Mouse (Mus musculus): ENCODE data around the gene Rin1. TPM values are rescaled to one million over a fixed set of nuclear protein-coding genes. Genes with fewer than 3 reads are reported as not detected.

Gene Rin1
- polyA plus RNA-seq, 1 experiment from 2014 or later, result 2.4 TPM

- Histone ChIP-seq H3K27ac (peak overlapping the region; percentile 99), H3K9ac (replicated peaks) (peak overlapping the region; percentile 55), H3K4me2 (peak overlapping the region; percentile 99), H3K4me1 (replicated peaks) (peaks cover 50% of the 10 kb centered on the region), H3K4me3 (replicated peaks) (peak overlapping the region; percentile 69), H3K36me3 (no peaks in the 10 kb centered on the region), H3K9me3 (no peaks in the 10 kb centered on the region), H3K27me3 (peaks cover 17% of the 10 kb centered on the region)
- under 1% methylated on average over 40 of the region's 40 CpGs for WGBS
- ATAC-seq (ENCODE audit: insufficient number of reproducible peaks, insufficient read depth, low FRiP score, low TSS enrichment, low read depth), result peak; percentile 85
Measured at GRCm38 (mm10) chr19:5071545-5072369, 21.5 kb downstream of the Rin1 start.

GRCm38 (mm10) chr19:5072389-5073019 is 22.2 kb downstream of the Rin1 start:
- WGBS, result under 1% methylated on average over 20 of the region's 20 CpGs
- peak overlapping the region; percentile 99 for H3K27ac ChIP-seq
- ATAC-seq (ENCODE audit: insufficient number of reproducible peaks, insufficient read depth, low FRiP score, low TSS enrichment, low read depth), result peak; percentile 7; the same call in 1 of the 2 replicates
- peaks cover 17% of the 10 kb centered on the region for H3K27me3 ChIP-seq
- H3K4me1 ChIP-seq (replicated peaks), result peaks cover 43% of the 10 kb centered on the region
- H3K4me2 ChIP-seq, result peak overlapping the region; percentile 99
- no peaks in the 10 kb centered on the region for H3K36me3 ChIP-seq
- peak overlapping the region; percentile 27; the same call in 1 of the 2 replicates for H3K9ac ChIP-seq (replicated peaks)
- H3K4me3 ChIP-seq (replicated peaks), result peak overlapping the region; percentile 69
- H3K9me3 ChIP-seq, result no peaks in the 10 kb centered on the region

DNA sequence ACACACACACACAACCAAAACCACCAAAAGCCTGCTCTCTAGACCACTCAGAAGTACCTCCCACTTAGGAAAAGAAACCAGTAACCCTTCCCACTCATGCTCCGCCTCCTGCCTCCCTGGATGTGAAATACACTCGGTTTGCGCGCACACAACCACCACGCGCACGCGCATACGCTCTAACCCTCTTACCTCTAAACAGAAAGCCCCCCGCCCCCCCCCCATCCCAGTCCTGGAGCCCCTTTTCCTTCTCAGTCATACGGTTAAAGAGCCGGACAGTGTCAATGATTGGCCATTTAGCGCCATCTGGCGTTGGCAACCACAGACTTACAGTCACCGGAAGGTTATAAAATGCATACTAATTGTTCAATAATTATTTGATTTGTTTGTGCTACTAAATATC is 22.7 kb downstream of the Rin1 start:
- Histone ChIP-seq H3K4me3 (replicated peaks) (peak overlapping the region; percentile 69), H3K27me3 (peaks cover 14% of the 10 kb centered on the region), H3K9me3 (no peaks in the 10 kb centered on the region), H3K9ac (replicated peaks) (no peak overlapping the region), H3K27ac (peak overlapping the region; percentile 99), H3K4me1 (replicated peaks) (peaks cover 41% of the 10 kb centered on the region), H3K4me2 (peak overlapping the region; percentile 99), H3K36me3 (no peaks in the 10 kb centered on the region)
- peak; percentile 16; the same call in 1 of the 2 replicates for ATAC-seq (ENCODE audit: insufficient number of reproducible peaks, insufficient read depth, low FRiP score, low TSS enrichment, low read depth)
- WGBS, result under 1% methylated on average over 15 of the region's 15 CpGs

DNA sequence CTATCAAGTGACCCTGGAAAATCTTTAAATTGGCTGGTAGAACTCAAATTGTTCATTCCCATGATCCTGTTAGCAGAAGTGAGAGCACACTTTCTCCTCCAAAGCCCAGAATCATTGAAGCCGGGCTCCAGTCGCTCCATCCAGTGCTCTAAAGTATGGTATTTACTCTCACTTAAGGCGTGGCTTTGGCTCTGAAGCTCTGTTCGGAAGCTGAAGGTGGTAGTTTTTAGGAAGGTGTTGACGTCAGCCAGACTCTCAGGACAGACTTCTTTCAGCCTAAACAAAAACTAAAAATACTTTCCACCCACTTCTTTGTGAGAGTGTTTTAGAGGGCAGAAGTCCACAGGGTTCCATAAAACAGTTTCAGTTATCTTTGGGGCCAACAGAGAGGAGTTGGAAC is 23.2 kb downstream of the Rin1 start:
- Histone ChIP-seq H3K9ac (replicated peaks) (no peak overlapping the region), H3K4me3 (replicated peaks) (no peak overlapping the region), H3K4me1 (replicated peaks) (peaks cover 37% of the 10 kb centered on the region), H3K36me3 (no peaks in the 10 kb centered on the region), H3K4me2 (peak overlapping the region; percentile 99; the same call in 1 of the 2 replicates), H3K9me3 (no peaks in the 10 kb centered on the region), H3K27ac (no peak overlapping the region), H3K27me3 (peaks cover 13% of the 10 kb centered on the region)
- no peak for ATAC-seq (ENCODE audit: insufficient number of reproducible peaks, insufficient read depth, low FRiP score, low TSS enrichment, low read depth)
- 39% methylated on average over 5 of the region's 5 CpGs for WGBS

GRCm38 (mm10) chr19:5079279-5079678 is 29.0 kb downstream of the Rin1 start:
- Histone ChIP-seq H3K9me3 (no peaks in the 10 kb centered on the region), H3K9ac (replicated peaks) (no peak overlapping the region), H3K27ac (no peak overlapping the region), H3K4me1 (replicated peaks) (no peaks in the 10 kb centered on the region), H3K27me3 (peaks cover 56% of the 10 kb centered on the region), H3K36me3 (no peaks in the 10 kb centered on the region), H3K4me2 (no peak overlapping the region), H3K4me3 (replicated peaks) (no peak overlapping the region)
- WGBS, result 90% methylated on average over 1 of the region's 1 CpGs
- ATAC-seq (ENCODE audit: insufficient number of reproducible peaks, insufficient read depth, low FRiP score, low TSS enrichment, low read depth), result no peak

DNA sequence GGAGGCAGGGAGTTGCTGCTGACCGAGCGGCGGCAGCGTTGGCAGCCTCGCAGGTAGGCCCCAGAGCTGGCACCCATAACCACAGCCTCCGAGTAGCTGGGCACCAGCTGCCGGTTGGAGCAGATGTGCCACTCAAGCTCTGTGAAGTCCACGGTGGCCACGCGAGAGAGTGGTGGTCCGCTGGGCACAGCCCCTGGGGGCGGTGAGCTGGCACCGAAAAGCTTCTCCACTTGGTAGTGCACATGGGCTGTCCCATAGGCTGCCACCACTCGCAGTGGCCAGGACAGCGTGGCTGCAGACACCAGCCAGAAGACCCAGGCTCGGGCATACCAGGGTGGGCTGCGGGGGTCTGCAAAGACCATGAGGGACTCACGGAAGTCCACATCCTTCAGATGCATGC is 31.7 kb downstream of the Rin1 start:
- no peak for ATAC-seq (ENCODE audit: insufficient number of reproducible peaks, insufficient read depth, low FRiP score, low TSS enrichment, low read depth)
- Histone ChIP-seq H3K4me1 (replicated peaks) (peaks cover 10% of the 10 kb centered on the region), H3K9ac (replicated peaks) (no peak overlapping the region; the same call in 1 of the 2 replicates), H3K27ac (no peak overlapping the region), H3K4me3 (replicated peaks) (no peak overlapping the region; the same call in 1 of the 2 replicates), H3K27me3 (peaks cover 78% of the 10 kb centered on the region), H3K4me2 (no peak overlapping the region), H3K36me3 (no peaks in the 10 kb centered on the region), H3K9me3 (no peaks in the 10 kb centered on the region)
- WGBS, result 68% methylated on average over 18 of the region's 18 CpGs

DNA sequence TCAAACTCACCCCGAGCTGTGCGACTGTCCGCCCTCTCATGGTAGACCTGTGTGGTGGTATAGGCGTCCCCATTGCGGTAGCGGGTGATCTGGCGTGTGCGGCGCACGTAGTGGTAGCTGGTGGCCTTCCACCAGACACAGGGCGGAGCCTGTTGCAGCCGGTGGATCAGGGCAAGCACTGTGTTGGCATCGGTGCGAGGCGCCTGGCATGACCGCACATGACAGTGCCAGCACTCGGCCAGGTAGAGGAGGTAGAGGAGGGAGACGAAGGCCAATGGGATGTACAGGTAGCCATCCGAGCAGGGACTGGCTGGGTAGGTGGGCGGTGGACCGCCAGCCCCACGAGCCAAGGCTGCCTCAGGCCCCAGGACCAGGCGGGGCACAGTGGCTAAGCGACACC is 32.3 kb downstream of the Rin1 start:
- no peak overlapping the region for H3K9ac ChIP-seq (replicated peaks)
- H3K4me3 ChIP-seq (replicated peaks), result no peak overlapping the region
- H3K27ac ChIP-seq, result no peak overlapping the region
- no peaks in the 10 kb centered on the region for H3K36me3 ChIP-seq
- WGBS, result 69% methylated on average over 24 of the region's 24 CpGs
- no peaks in the 10 kb centered on the region for H3K9me3 ChIP-seq
- peaks cover 79% of the 10 kb centered on the region for H3K27me3 ChIP-seq
- no peak for ATAC-seq (ENCODE audit: insufficient number of reproducible peaks, insufficient read depth, low FRiP score, low TSS enrichment, low read depth)
- H3K4me2 ChIP-seq, result no peak overlapping the region
- peaks cover 14% of the 10 kb centered on the region for H3K4me1 ChIP-seq (replicated peaks)

DNA sequence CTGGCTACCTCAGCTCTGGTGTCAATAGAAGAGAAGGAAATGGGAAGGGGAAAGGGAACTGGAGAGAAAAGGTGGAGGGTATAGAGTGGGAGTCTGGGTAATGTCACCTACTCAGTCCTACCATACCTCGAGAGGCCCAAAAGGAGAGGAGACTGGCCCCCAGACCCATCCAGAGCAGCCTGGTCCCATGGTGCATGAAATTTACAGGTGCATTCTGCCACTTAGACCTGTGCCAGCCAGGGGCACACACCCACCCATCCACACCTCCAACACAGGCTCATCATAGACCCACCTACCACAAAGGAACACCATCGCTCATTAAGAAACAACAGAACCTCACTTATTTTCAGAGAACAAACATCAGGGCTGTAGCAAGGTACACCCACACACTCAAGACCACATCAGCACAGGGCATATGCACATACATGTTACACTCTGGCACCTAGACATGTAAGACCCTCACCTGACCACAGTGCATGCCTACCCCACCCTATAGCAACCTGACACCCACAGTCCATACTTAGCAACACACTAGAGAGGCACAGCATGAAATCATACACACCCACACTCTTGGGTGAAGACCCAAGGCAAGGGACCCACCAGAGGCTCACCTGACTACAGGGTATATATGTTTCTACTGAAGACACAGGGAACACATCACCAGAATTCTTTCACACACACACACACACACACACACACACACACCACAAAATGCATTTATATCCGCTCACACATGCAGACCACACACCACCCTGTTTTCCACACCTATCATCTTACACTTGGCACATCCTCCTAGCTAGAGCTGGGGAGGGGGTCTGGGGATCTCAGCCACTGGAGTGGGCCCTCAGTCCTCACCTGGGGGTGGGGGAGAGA is 33.9 kb downstream of the Rin1 start:
- Histone ChIP-seq H3K4me3 (replicated peaks) (peak overlapping the region; percentile 49), H3K4me1 (replicated peaks) (peaks cover 21% of the 10 kb centered on the region), H3K9me3 (no peaks in the 10 kb centered on the region), H3K27me3 (peaks cover 75% of the 10 kb centered on the region), H3K9ac (replicated peaks) (no peak overlapping the region), H3K4me2 (no peak overlapping the region), H3K27ac (no peak overlapping the region), H3K36me3 (no peaks in the 10 kb centered on the region)
- no peak for ATAC-seq (ENCODE audit: insufficient number of reproducible peaks, insufficient read depth, low FRiP score, low TSS enrichment, low read depth)
- WGBS, result 58% methylated on average over 3 of the region's 3 CpGs

- no peaks in the 10 kb centered on the region for H3K9me3 ChIP-seq
- peaks cover 24% of the 10 kb centered on the region for H3K4me1 ChIP-seq (replicated peaks)
- H3K4me2 ChIP-seq, result peak overlapping the region; percentile 79
- peak overlapping the region; percentile 60; the same call in 1 of the 2 replicates for H3K9ac ChIP-seq (replicated peaks)
- peaks cover 72% of the 10 kb centered on the region for H3K27me3 ChIP-seq
- no peak overlapping the region for H3K27ac ChIP-seq
- H3K36me3 ChIP-seq, result peaks cover 5% of the 10 kb centered on the region
- no peak for ATAC-seq (ENCODE audit: insufficient number of reproducible peaks, insufficient read depth, low FRiP score, low TSS enrichment, low read depth)
- 3% methylated on average over 15 of the region's 15 CpGs for WGBS
- peak overlapping the region; percentile 49 for H3K4me3 ChIP-seq (replicated peaks)
Measured at GRCm38 (mm10) chr19:5084834-5085144, 34.5 kb downstream of the Rin1 start.

- H3K27me3 ChIP-seq, result peaks cover 67% of the 10 kb centered on the region
- peaks cover 7% of the 10 kb centered on the region for H3K36me3 ChIP-seq
- H3K27ac ChIP-seq, result no peak within 1 kb of the TSS
- peaks cover 24% of the 10 kb centered on the region for H3K4me1 ChIP-seq (replicated peaks)
- H3K9me3 ChIP-seq, result no peaks in the 10 kb centered on the region
- ATAC-seq (ENCODE audit: insufficient number of reproducible peaks, insufficient read depth, low FRiP score, low TSS enrichment, low read depth), result no peak
- H3K4me3 ChIP-seq (replicated peaks), result peak within 1 kb of the TSS; percentile 49
- H3K9ac ChIP-seq (replicated peaks), result peak within 1 kb of the TSS; percentile 60
- WGBS, result under 1% methylated on average over 68 of the region's 69 CpGs
- H3K4me2 ChIP-seq, result peak within 1 kb of the TSS; percentile 79
Measured at GRCm38 (mm10) chr19:5085145-5085863, 35.0 kb downstream of the Rin1 start, which contains the start of gene Tmem151a. Tmem151a (minus strand) TSS chr19:5085531.

All from limb, embryonic 12.5 days (tissue).